Mouse (Mus musculus): ENCODE data around the gene Chchd3. TPM values are rescaled to one million over a fixed set of nuclear protein-coding genes. Genes with fewer than 3 reads are reported as not detected.

Gene Chchd3
- total RNA-seq, 2 experiments from 2014 or later, result 373 to 412 TPM

GRCm38 (mm10) chr6:32823856-32824620, 236.0 kb downstream of the Chchd3 start:
- intact Hi-C loops (cut with DNase I), result loop anchor here (10.0 kb wide), 1 partner anchor 231 kb away; no protein-coding TSS in a partner anchor
- DNase-seq, result no peak

- intact Hi-C loops (cut with DNase I), result no loop called here
- no peak for DNase-seq
Observed at GRCm38 (mm10) chr6:32818961-32819360, 241.1 kb downstream of the Chchd3 start.

- intact Hi-C loops (cut with DNase I), result no loop called here
- DNase-seq, result no peak
Observed at GRCm38 (mm10) chr6:32808796-32809195, 251.3 kb downstream of the Chchd3 start.

- intact Hi-C loops (cut with DNase I), result no loop called here
- DNase-seq, result no peak
Observed at GRCm38 (mm10) chr6:32807771-32808170, 252.3 kb downstream of the Chchd3 start.

- intact Hi-C loops (cut with DNase I), result no loop called here
- DNase-seq, result no peak
Observed at GRCm38 (mm10) chr6:32803646-32804045, 256.4 kb downstream of the Chchd3 start.

- intact Hi-C loops (cut with DNase I), result no loop called here
- no peak for DNase-seq
Observed at GRCm38 (mm10) chr6:32801776-32802175, 258.3 kb downstream of the Chchd3 start.

GRCm38 (mm10) chr6:32797525-32797924, 262.5 kb downstream of the Chchd3 start:
- intact Hi-C loops (cut with DNase I), result no loop called here
- DNase-seq, result no peak

GRCm38 (mm10) chr6:32795653-32796500, 264.2 kb downstream of the Chchd3 start:
- DNase-seq, result no peak
- intact Hi-C loops (cut with DNase I), result no loop called here

GRCm38 (mm10) chr6:32793575-32793974, 266.5 kb downstream of the Chchd3 start:
- DNase-seq, result no peak
- intact Hi-C loops (cut with DNase I), result no loop called here

- intact Hi-C loops (cut with DNase I), result no loop called here
- DNase-seq, result no peak
Observed at GRCm38 (mm10) chr6:32793163-32793562, 266.9 kb downstream of the Chchd3 start.

- intact Hi-C loops (cut with DNase I), result no loop called here
- no peak for DNase-seq
Observed at GRCm38 (mm10) chr6:32790487-32790886, 269.6 kb downstream of the Chchd3 start.

- DNase-seq, result no peak
- intact Hi-C loops (cut with DNase I), result no loop called here
Observed at GRCm38 (mm10) chr6:32787399-32787798, 272.7 kb downstream of the Chchd3 start.

- DNase-seq, result no peak
- intact Hi-C loops (cut with DNase I), result no loop called here
Observed at GRCm38 (mm10) chr6:32786196-32786595, 273.9 kb downstream of the Chchd3 start.

- no peak for DNase-seq
- intact Hi-C loops (cut with DNase I), result no loop called here
Observed at GRCm38 (mm10) chr6:32783102-32783501, 277.0 kb downstream of the Chchd3 start.

- intact Hi-C loops (cut with DNase I), result no loop called here
- no peak for DNase-seq
Observed at GRCm38 (mm10) chr6:32780602-32781001, 279.5 kb downstream of the Chchd3 start.

- DNase-seq, result no peak
- intact Hi-C loops (cut with DNase I), result no loop called here
Observed at GRCm38 (mm10) chr6:32776384-32776783, 283.7 kb downstream of the Chchd3 start.

GRCm38 (mm10) chr6:32754524-32754923, 305.5 kb downstream of the Chchd3 start:
- intact Hi-C loops (cut with DNase I), result no loop called here
- no peak for DNase-seq

GRCm38 (mm10) chr6:32749821-32750220, 310.2 kb downstream of the Chchd3 start:
- no peak for DNase-seq
- intact Hi-C loops (cut with DNase I), result no loop called here

GRCm38 (mm10) chr6:32748777-32749176, 311.3 kb downstream of the Chchd3 start:
- intact Hi-C loops (cut with DNase I), result no loop called here
- DNase-seq, result no peak

GRCm38 (mm10) chr6:32747333-32747732, 312.7 kb downstream of the Chchd3 start:
- intact Hi-C loops (cut with DNase I), result no loop called here

More at GRCm38 (mm10) chr6:32747333-32747732, 312.7 kb downstream of the Chchd3 start:
- DNase-seq, result no peak

Measured in gastrocnemius, postnatal 36 days (tissue).